Mouse (Mus musculus) MEL (cell line): ENCODE data around the gene Gm40193. TPM values are rescaled to one million over a fixed set of nuclear protein-coding genes. Genes with fewer than 3 reads are reported as not detected.

ENCODE experiments used
- DNase-seq: peaks from one replicate; pipeline ENCODE4 v3.0.0; 2011; ENCODE audit warnings: low read depth, low spot score
- H3K27ac ChIP-seq: 2 replicates; pipeline ENCODE4 v1.5.1; 2012; ENCODE audit warnings: low read depth, mild to moderate bottlenecking, control low read depth, low read length, moderate library complexity; ENCODE audit not compliant: control insufficient read depth
- H3K27me3 ChIP-seq, 2 experiments: fragments of 150-350 bp in 1 of 2; sonication (generic) in 1 of 2; 2 replicates each; pipeline ENCODE4 v1.6.1; 2012; ENCODE audit warnings: low read length in 2 of 2, mild to moderate bottlenecking in 2 of 2, improper control_type of control experiment in 1 of 2, moderate library complexity in 1 of 2; ENCODE audit not compliant: insufficient read depth in 2 of 2, control insufficient read depth in 1 of 2
- H3K36me3 ChIP-seq, 2 experiments: 2 replicates each; pipeline ENCODE4 v1.6.1; 2012 to 2014; ENCODE audit warnings: low read length in 2 of 2, improper control_type of control experiment in 1 of 2, inconsistent platforms in 1 of 2, mild to moderate bottlenecking in 1 of 2; ENCODE audit not compliant: insufficient read depth in 2 of 2, control insufficient read depth in 1 of 2
- H3K4me1 ChIP-seq, 2 experiments: fragments of 150-350 bp in 1 of 2; sonication (generic) in 1 of 2; 2 replicates each; pipeline ENCODE4 v1.6.1; 2012; ENCODE audit warnings: low read length in 2 of 2, improper control_type of control experiment in 1 of 2, mild to moderate bottlenecking in 1 of 2; ENCODE audit not compliant: insufficient read depth in 2 of 2, control insufficient read depth in 1 of 2
- H3K4me3 ChIP-seq, 2 experiments: fragments of 150-350 bp in 1 of 2; sonication (generic) in 1 of 2; 2 replicates each; pipeline ENCODE4 v1.5.1; 2012; ENCODE audit warnings: low read depth in 2 of 2, low read length in 2 of 2, mild to moderate bottlenecking in 2 of 2, moderate library complexity in 2 of 2, control low read depth in 1 of 2, improper control_type of control experiment in 1 of 2; ENCODE audit not compliant: control insufficient read depth in 1 of 2, insufficient read depth in 1 of 2
- H3K79me2 ChIP-seq: 2 replicates; pipeline ENCODE4 v1.6.1; 2012; ENCODE audit warnings: mild to moderate bottlenecking, low read length, moderate library complexity; ENCODE audit not compliant: control insufficient read depth, poor library complexity, insufficient read depth
- H3K9ac ChIP-seq: 2 replicates; pipeline ENCODE4 v1.6.1; 2012; ENCODE audit warnings: low read depth, mild to moderate bottlenecking, control low read depth, low read length, moderate library complexity; ENCODE audit not compliant: control insufficient read depth, poor library complexity, severe bottlenecking
- H3K9me3 ChIP-seq: fragments of 150-350 bp; sonication (generic); replicated peaks from 2 replicates; pipeline ENCODE4 v1.6.1; 2012; ENCODE audit warnings: mild to moderate bottlenecking, low read length, improper control_type of control experiment, moderate library complexity; ENCODE audit not compliant: insufficient read depth
- CHD1 ChIP-seq: IDR thresholded peaks from 2 replicates; pipeline ENCODE4 v1.6.1; 2012; ENCODE audit warnings: low read depth, mild to moderate bottlenecking, inconsistent platforms, low read length, improper control_type of control experiment
- CTCF ChIP-seq, 3 experiments: IDR thresholded peaks in 2 of 3; conservative IDR thresholded peaks in 1 of 3; 2 replicates each; pipeline ENCODE4 v1.5.1; 2011 to 2012; ENCODE audit warnings: low read length in 3 of 3, low read depth in 2 of 3, mild to moderate bottlenecking in 2 of 3, improper control_type of control experiment in 1 of 3, inconsistent platforms in 1 of 3, mixed read lengths in 1 of 3, moderate library complexity in 1 of 3; ENCODE audit not compliant: control insufficient read depth in 1 of 3, insufficient read depth in 1 of 3, poor library complexity in 1 of 3, severe bottlenecking in 1 of 3
- E2F4 ChIP-seq: IDR thresholded peaks from 2 replicates; pipeline ENCODE4 v1.6.1; 2011; ENCODE audit warnings: low read depth, low read length, improper control_type of control experiment, borderline replicate concordance
- EP300 ChIP-seq, 2 experiments: IDR thresholded peaks; 2 replicates each; pipeline ENCODE4 v1.6.1; 2011; ENCODE audit warnings: improper control_type of control experiment in 2 of 2, low read length in 2 of 2, low read depth in 1 of 2, mild to moderate bottlenecking in 1 of 2
- ETS1 ChIP-seq: IDR thresholded peaks from 2 replicates; pipeline ENCODE4 v1.6.1; 2012; ENCODE audit warnings: low read depth, mild to moderate bottlenecking, inconsistent platforms, low read length, improper control_type of control experiment, moderate library complexity
- GABPA ChIP-seq: IDR thresholded peaks from 2 replicates; pipeline ENCODE4 v1.6.1; 2012; ENCODE audit warnings: low read depth, mild to moderate bottlenecking, inconsistent platforms, low read length, improper control_type of control experiment, moderate library complexity
- GATA1 ChIP-seq: IDR thresholded peaks from 2 replicates; pipeline ENCODE4 v1.6.1; 2011; ENCODE audit warnings: low read depth, low read length, improper control_type of control experiment
- JUND ChIP-seq: IDR thresholded peaks from 2 replicates; pipeline ENCODE4 v1.6.1; 2011; ENCODE audit warnings: low read depth, mild to moderate bottlenecking, improper control_type of control experiment, low read length
- MEF2A ChIP-seq: IDR thresholded peaks from 2 replicates; pipeline ENCODE4 v1.6.1; 2014; ENCODE audit warnings: low read depth, mild to moderate bottlenecking, inconsistent platforms, low read length, improper control_type of control experiment; ENCODE audit not compliant: poor library complexity, insufficient replicate concordance, severe bottlenecking; ENCODE audit errors: extremely low read depth
- MXI1 ChIP-seq: IDR thresholded peaks from 2 replicates; pipeline ENCODE4 v1.6.1; 2011; ENCODE audit warnings: mild to moderate bottlenecking, low read depth, low read length, improper control_type of control experiment
- MYB ChIP-seq: IDR thresholded peaks from 2 replicates; pipeline ENCODE4 v1.6.1; 2011; ENCODE audit warnings: mild to moderate bottlenecking, low read depth, low read length, improper control_type of control experiment
- NELFE ChIP-seq: IDR thresholded peaks from 2 replicates; pipeline ENCODE4 v1.6.1; 2011; ENCODE audit warnings: low read depth, low read length, improper control_type of control experiment
- POLR2AphosphoS5 ChIP-seq: IDR thresholded peaks from 2 replicates; pipeline ENCODE4 v1.6.1; 2012; ENCODE audit warnings: low read depth, borderline replicate concordance, mild to moderate bottlenecking, inconsistent platforms, low read length, moderate library complexity, mixed read lengths
- RAD21 ChIP-seq: IDR thresholded peaks from 2 replicates; pipeline ENCODE4 v1.6.1; 2011; ENCODE audit warnings: mild to moderate bottlenecking, low read depth, low read length, improper control_type of control experiment
- RCOR1 ChIP-seq: IDR thresholded peaks from 2 replicates; pipeline ENCODE4 v1.6.1; 2012; ENCODE audit warnings: low read depth, mild to moderate bottlenecking, inconsistent platforms, low read length, improper control_type of control experiment
- SIN3A ChIP-seq: IDR thresholded peaks from 2 replicates; pipeline ENCODE4 v1.6.1; 2012; ENCODE audit warnings: low read length, improper control_type of control experiment, inconsistent platforms
- SMC3 ChIP-seq: IDR thresholded peaks from 2 replicates; pipeline ENCODE4 v1.6.1; 2011; ENCODE audit warnings: low read depth, low read length, improper control_type of control experiment
- TAL1 ChIP-seq: IDR thresholded peaks from 2 replicates; pipeline ENCODE4 v1.6.1; 2012; ENCODE audit warnings: mild to moderate bottlenecking, inconsistent platforms, low read length, moderate library complexity, mixed read lengths
- TBP ChIP-seq: IDR thresholded peaks from 2 replicates; pipeline ENCODE4 v1.8.0; 2011; ENCODE audit warnings: low read depth, low read length, improper control_type of control experiment
- USF2 ChIP-seq, 2 experiments: IDR thresholded peaks; 2 replicates each; pipeline ENCODE4 v1.6.1; 2011 to 2012; ENCODE audit warnings: improper control_type of control experiment in 2 of 2, low read length in 2 of 2, borderline replicate concordance in 1 of 2, inconsistent platforms in 1 of 2, low read depth in 1 of 2, mild to moderate bottlenecking in 1 of 2; ENCODE audit not compliant: insufficient read depth in 1 of 2
- ZMIZ1 ChIP-seq: IDR thresholded peaks from 2 replicates; pipeline ENCODE4 v1.6.1; 2012; ENCODE audit warnings: low read depth, mild to moderate bottlenecking, inconsistent platforms, low read length, improper control_type of control experiment, moderate library complexity
- ZNF384 ChIP-seq: IDR thresholded peaks from 2 replicates; pipeline ENCODE4 v1.6.1; 2012; ENCODE audit warnings: low read depth, mild to moderate bottlenecking, inconsistent platforms, low read length, improper control_type of control experiment
- polyA plus RNA-seq, 2 experiments: library from polyadenylated mRNA; stranded (reverse) in 1 of 2; unstranded in 1 of 2; fragments of >175 nt in 1 of 2; fragments of >200 nt in 1 of 2; gene quantifications; 2 replicates each; pipeline versions ENCODE4 v1.2.1 to v1.2.4; 2012; ENCODE audit warnings: low replicate concordance in 2 of 2, low read depth in 1 of 2; ENCODE audit not compliant: insufficient read length in 2 of 2, insufficient read depth in 1 of 2, missing spikeins in 1 of 2
- total RNA-seq: library from RNA; depleted of rRNA; stranded (reverse); fragments of 300-350 nt; gene quantifications from 2 replicates; pipeline ENCODE4 v1.2.3, GENCODE M21; 2012

Gene Gm40193
- total and polyA plus RNA-seq, 3 experiments, result not detected

GRCm38 (mm10) chr11:70553940-70554339 is 21.2 kb upstream of the Gm40193 start:
- DNase-seq, result no peak
- H3K79me2 ChIP-seq, result no peaks in the 10 kb centered on the region
- peaks cover 0 to 15% of the 10 kb centered on the region in 2 experiments; a peak in 2 of 4 replicates for H3K4me1 ChIP-seq
- H3K4me3 ChIP-seq, result no peak overlapping the region
- 0 out of 4 replicates have a peak, but pooled peaks cover 0 to 1% of the 10 kb centered on the region in 2 experiments for H3K27me3 ChIP-seq
- no peak overlapping the region for H3K9ac ChIP-seq
- peaks cover 0 to 2% of the 10 kb centered on the region in 2 experiments; a peak in 1 of 4 replicates for H3K36me3 ChIP-seq
- no peak for TF ChIP-seq POLR2AphosphoS5
- TF ChIP-seq NELFE, result no peak
- no peak for TF ChIP-seq ZNF384
- no peak for TF ChIP-seq TAL1
- no peak for TF ChIP-seq CHD1
- TF ChIP-seq MYB, result no peak
- no peak for TF ChIP-seq RCOR1
- no peak for TF ChIP-seq SIN3A
- no peak for TF ChIP-seq JUND
- TF ChIP-seq TBP, result no peak
- no peak for TF ChIP-seq MEF2A
- TF ChIP-seq USF2 (IDR thresholded peaks at IDR 0.05; ENCODE audit: borderline replicate concordance in 1 of 2, insufficient read depth in 1 of 2, low read depth in 1 of 2, low read length in 2 of 2), result no peak
- no peak for TF ChIP-seq CTCF (IDR thresholded peaks at IDR 0.05 in 2 of 3, conservative IDR thresholded peaks at IDR 0.05 in 1 of 3; ENCODE audit: control insufficient read depth in 1 of 3, insufficient read depth in 1 of 3, low read depth in 2 of 3, low read length in 3 of 3, poor library complexity in 1 of 3, severe bottlenecking in 1 of 3)
- no peak for TF ChIP-seq RAD21
- no peak for TF ChIP-seq SMC3
- TF ChIP-seq GABPA, result no peak
- TF ChIP-seq E2F4, result no peak
- TF ChIP-seq ETS1, result no peak
- no peak for TF ChIP-seq GATA1
- no peak for TF ChIP-seq MXI1
- no peaks in the 10 kb centered on the region for H3K9me3 ChIP-seq
- no peak overlapping the region for H3K27ac ChIP-seq

DNA sequence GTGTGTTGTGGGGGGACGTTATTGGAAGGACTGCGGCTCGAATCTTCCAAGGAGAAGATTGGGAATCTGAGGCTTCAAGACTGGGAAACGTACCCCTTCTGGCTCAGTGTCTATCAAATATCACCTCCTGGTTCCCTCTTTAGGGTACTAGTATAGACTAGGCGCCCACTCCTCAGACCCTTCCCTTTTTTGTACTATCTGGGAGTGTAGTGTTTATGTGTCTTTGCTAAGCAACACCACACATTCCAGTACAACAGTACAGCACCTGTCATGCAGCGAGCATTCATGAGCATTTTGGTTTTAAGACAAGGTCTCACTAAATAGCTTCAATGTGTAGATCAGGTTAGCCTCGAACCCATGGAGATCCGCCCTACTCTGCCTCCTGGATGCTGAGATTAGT is 18.8 kb upstream of the Gm40193 start:
- Histone ChIP-seq H3K4me3 (no peak overlapping the region), H3K27me3 (peaks cover 2 to 5% of the 10 kb centered on the region in 2 experiments; a peak in 3 of 4 replicates), H3K4me1 (peaks cover 0 to 15% of the 10 kb centered on the region in 2 experiments; a peak in 2 of 4 replicates), H3K9me3 (no peaks in the 10 kb centered on the region), H3K36me3 (peaks cover 0 to 2% of the 10 kb centered on the region in 2 experiments; a peak in 1 of 4 replicates), H3K79me2 (no peaks in the 10 kb centered on the region), H3K27ac (no peak overlapping the region), H3K9ac (no peak overlapping the region)
- TF ChIP-seq ZMIZ1 (no peak), TAL1 (peak; percentile 34), EP300 (IDR thresholded peaks at IDR 0.05; ENCODE audit: low read depth in 1 of 2, low read length in 2 of 2) (0 out of 4 replicates have a peak, but pooled peaks of 1 of the 2 experiments have one; percentile 14)
- peak; percentile 77 for DNase-seq
